Mouse (Mus musculus) small intestine, adult 2 months (tissue): Measurements from ENCODE around the gene Cadm4.

Experiments
- CTCF ChIP-seq: fragments of 200-500 bp; IDR thresholded peaks from 2 replicates; pipeline ENCODE4 v1.5.1; 2012; ENCODE audit warnings: low read depth, mild to moderate bottlenecking, control low read depth, inconsistent platforms, low read length, moderate library complexity, mixed read lengths; ENCODE audit not compliant: insufficient replicate concordance, insufficient read length; ENCODE audit errors: extremely low read depth
- POLR2A ChIP-seq: fragments of 200-500 bp; IDR thresholded peaks from 2 replicates; pipeline ENCODE4 v1.6.1; 2012; ENCODE audit warnings: low read depth, mild to moderate bottlenecking, control low read depth, inconsistent platforms, low read length, moderate library complexity

GRCm38 (mm10) chr7:24482208-24483020, 591 bp downstream of the Cadm4 start:
- no peak for TF ChIP-seq CTCF
- no peak for TF ChIP-seq POLR2A
